Mouse (Mus musculus): Measurements from ENCODE around the gene Shb. TPM values are rescaled to one million over a fixed set of nuclear protein-coding genes. Genes with fewer than 3 reads are reported as not detected.

The Shb gene
- total RNA-seq, 2 experiments from 2014 or later, result 52.3 to 55.3 TPM

- no peak for DNase-seq (ENCODE audit: low spot score in 2 of 2)
Measured at GRCm38 (mm10) chr4:45506613-45507012, 25.7 kb downstream of the Shb start.

- no peak for DNase-seq (ENCODE audit: low spot score in 2 of 2)
Measured at GRCm38 (mm10) chr4:45505671-45506070, 26.6 kb downstream of the Shb start.

DNA sequence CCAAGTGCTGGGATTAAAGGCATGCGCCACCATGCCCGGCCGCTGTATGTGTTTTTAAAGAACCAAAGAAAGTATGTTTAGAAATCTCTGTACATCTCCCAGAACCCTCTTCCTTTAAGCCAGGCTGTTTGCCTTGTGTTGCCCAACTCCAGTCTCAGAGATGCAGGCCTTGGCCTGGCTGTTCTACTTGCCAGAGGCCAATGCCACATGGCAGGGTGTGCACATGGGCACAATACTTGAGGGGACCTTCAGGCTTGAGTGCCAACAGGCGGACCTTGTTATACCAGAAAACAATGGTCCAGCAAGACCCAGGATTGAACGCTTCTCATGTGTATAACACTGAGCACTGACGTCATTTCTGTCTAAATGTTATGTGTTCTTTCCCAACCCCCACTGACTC lies 27.1 kb downstream of the Shb start:
- DNase-seq (ENCODE audit: low spot score in 2 of 2), result no peak

DNA sequence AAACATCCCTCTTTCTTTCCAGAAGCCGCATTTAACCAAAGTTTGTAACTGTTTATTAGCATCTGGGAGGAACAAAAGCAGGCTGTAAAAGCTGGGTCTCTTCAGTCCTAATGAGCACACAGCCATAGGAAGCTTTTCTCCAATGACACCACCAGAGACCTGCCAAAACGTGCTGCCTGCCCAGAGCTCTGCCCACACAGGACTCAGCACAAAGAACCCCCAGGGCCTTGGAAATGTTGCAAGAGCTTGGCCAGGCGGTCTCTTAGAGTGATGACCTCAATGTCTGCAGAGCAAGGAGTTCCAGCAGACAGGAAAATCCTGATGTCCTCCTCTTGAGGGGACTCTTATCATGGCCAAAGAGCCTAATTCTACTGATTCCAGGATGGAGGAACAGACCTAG lies 28.5 kb downstream of the Shb start:
- no peak for DNase-seq (ENCODE audit: low spot score in 2 of 2)

- no peak for DNase-seq (ENCODE audit: low spot score in 2 of 2)
Measured at GRCm38 (mm10) chr4:45503380-45503779, 28.9 kb downstream of the Shb start.

- DNase-seq (ENCODE audit: low spot score in 2 of 2), result no peak
Measured at GRCm38 (mm10) chr4:45502002-45502401, 30.3 kb downstream of the Shb start.

- no peak for DNase-seq (ENCODE audit: low spot score in 2 of 2)
Measured at GRCm38 (mm10) chr4:45500381-45500780, 31.9 kb downstream of the Shb start.

GRCm38 (mm10) chr4:45499556-45499955 lies 32.7 kb downstream of the Shb start:
- no peak for DNase-seq (ENCODE audit: low spot score in 2 of 2)

GRCm38 (mm10) chr4:45499081-45499480 lies 33.2 kb downstream of the Shb start:
- no peak for DNase-seq (ENCODE audit: low spot score in 2 of 2)

- no peak for DNase-seq (ENCODE audit: low spot score in 2 of 2)
Measured at GRCm38 (mm10) chr4:45498345-45498744, 33.9 kb downstream of the Shb start.

GRCm38 (mm10) chr4:45497282-45497681 lies 35.0 kb downstream of the Shb start:
- no peak for DNase-seq (ENCODE audit: low spot score in 2 of 2)

DNA sequence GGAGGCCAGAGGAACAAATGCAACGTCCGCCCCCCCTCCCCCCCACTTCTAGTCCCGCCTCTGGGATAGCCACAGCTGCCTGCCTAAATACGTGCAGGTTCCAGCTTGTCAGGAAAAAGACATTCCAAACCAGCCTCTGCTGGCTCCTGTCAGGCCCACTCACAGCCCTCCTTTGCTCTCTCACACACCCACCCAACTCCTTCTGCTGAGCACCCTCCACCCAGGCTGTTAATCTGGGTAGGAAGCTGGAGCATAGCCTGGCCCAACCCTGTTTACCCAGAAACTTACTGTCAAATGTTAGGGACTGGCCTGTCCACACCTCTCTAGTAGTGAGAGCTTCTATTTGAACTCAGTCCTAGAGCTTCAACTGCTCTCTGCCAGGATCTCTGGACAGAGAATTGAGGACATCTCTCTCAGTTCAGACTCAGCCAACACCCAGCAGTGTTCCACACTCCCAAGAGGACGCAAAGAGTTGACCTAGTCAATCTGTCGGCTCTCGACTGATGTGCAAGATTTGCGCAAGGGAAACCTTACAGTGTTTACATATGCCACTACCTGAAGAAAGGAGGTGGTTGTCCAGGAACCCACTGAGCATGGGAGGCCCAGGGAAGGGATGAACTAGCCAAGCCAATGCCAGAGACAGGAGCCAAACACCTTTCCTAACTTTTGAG lies 36.6 kb downstream of the Shb start:
- no peak for DNase-seq (ENCODE audit: low spot score in 2 of 2)

DNA sequence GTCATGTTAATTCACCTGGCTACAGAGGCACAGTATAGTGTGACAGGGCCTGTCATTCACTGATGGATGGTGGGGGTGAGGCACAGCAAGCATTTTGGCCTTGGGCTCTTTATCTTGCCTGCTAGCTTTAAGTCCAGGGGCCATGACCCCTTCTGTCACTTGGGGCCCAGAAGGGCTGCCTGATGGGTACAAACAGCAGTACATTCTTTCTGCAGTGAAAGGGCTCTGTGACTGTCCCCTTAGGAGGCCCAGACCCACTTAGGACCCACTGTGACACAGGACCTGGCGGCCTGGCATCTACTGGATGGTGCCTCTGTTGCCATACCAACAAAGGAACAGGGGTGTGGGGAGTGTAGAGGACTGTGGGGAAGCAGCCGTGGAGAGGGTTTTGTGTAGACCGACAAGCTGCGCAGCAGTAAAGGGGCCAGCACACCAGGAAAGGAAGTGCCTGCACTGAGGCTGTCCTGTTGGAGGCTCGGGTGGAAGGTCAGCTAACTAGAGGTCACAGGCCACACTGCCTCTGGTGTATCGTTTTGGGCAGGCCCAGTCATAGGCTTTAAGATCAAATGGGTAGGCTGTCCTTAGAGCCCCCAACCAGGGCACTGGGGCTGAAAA lies 38.4 kb downstream of the Shb start:
- no peak for DNase-seq (ENCODE audit: low spot score in 2 of 2)

DNA sequence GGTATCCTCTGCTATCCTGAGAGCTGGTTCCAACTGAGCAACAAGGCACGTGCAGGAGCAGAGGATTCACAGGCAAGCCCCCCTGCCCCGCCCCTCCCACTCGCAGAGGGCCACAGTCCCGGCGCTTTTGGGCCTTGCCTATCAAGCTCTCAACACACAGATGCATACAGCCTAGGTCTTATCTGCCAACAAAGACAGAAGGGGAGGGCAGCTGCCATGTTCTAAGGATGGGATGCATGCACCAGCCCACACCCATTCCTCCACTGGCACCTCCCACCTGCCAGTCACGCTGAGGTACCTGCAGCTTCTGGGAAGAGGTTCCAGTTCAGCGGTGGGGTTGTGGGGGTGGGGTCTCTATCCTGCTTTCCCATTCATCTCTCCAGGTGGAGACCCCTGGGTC lies 39.2 kb downstream of the Shb start:
- no peak for DNase-seq (ENCODE audit: low spot score in 2 of 2)

DNA sequence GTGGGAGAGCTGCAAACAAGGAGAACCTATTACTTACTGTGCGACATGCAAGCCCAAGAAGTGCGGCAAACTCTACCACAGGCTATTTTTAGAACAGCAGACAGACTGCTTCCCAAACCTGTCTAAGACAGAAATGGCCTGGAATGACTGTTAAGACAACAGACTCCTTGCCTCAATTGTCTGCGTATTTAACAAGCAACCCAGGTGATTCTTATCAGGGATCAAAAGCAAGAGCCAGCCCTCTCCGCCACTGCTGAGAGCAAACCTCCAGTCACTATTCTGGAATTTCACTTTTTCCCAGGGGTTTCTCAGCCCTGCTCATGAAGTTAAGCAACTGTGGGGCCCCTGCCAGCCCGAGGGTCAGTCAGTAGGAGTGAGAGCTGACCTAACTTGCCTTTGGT lies 39.6 kb downstream of the Shb start:
- no peak for DNase-seq (ENCODE audit: low spot score in 2 of 2)

- no peak for DNase-seq (ENCODE audit: low spot score in 2 of 2)
Measured at GRCm38 (mm10) chr4:45491685-45492601, 40.3 kb downstream of the Shb start.

GRCm38 (mm10) chr4:45491119-45491679 lies 41.1 kb downstream of the Shb start:
- DNase-seq (ENCODE audit: low spot score in 2 of 2), result no peak

DNA sequence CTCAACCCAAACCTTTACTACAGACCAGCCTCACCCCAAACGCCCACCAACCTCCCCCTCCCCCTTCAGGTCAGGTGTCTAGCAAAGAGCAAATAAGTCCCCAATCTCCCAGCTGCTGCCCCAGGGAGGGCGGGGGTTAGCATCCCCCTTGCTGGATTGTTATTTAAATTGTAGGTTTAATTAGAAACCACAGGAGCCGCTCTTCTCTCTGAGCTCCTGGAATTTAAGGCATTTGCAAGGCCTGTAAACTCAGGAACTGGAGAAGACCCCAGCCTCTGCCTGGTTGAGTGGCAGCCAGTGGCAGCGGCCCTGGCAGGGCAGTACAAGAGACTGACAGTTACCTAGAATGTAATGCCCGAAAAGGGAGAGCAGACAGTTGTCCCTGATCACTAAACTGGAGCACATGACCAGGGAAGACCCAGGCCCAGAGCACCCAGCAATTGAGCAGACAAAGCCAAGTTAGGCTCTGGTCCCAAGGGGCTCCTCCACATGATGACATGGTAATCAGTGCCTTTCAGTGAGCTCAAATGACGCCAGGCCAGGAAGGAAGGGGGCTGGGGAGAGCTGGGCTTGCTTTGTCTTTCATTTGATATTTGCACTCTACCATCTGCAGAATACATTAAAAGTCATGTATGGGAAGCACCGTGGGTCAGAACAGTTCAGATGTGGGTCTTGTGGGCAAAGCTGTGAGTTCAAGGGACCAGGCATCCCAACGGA lies 42.1 kb downstream of the Shb start:
- no peak for DNase-seq (ENCODE audit: low spot score in 2 of 2)

GRCm38 (mm10) chr4:45489141-45490035 lies 42.9 kb downstream of the Shb start:
- peak in 1 of 2 experiments; percentile 71 for DNase-seq (ENCODE audit: low spot score in 2 of 2)

GRCm38 (mm10) chr4:45487681-45488081 lies 44.6 kb downstream of the Shb start:
- no peak for DNase-seq (ENCODE audit: low spot score in 2 of 2)
